Mouse (Mus musculus) forebrain, embryonic 11.5 days (tissue): ENCODE measurements at regions not wholly inside any gene's neighbourhood (a gene's known extent, or its start where the extent isn't known, plus 50 kb on each side); places are given as distances from the start of the nearest gene placed in this dataset.

Experiments
- ATAC-seq: fragments of 200-750 bp; cut with Nextera tagmentation; replicated peaks from 2 replicates; pipeline ENCODE4 v1.8.0; 2017; ENCODE audit warnings: moderate TSS enrichment; ENCODE audit not compliant: low FRiP score
- DNase-seq: peaks from one replicate; pipeline ENCODE4 v3.0.0-alpha.2; 2017; ENCODE audit warnings: low spot score
- H3K27ac ChIP-seq: fragments of 300-500 bp; sonication (generic); 2 replicates; pipeline ENCODE4 v1.5.1; 2014; ENCODE audit warnings: low read depth, low read length
- H3K27me3 ChIP-seq: fragments of 300-500 bp; sonication (generic); 2 replicates; pipeline ENCODE4 v1.6.1; 2014; ENCODE audit warnings: mild to moderate bottlenecking, low read length, mixed read lengths; ENCODE audit not compliant: control insufficient read depth, insufficient read depth
- H3K36me3 ChIP-seq: fragments of 300-500 bp; sonication (generic); 2 replicates; pipeline ENCODE4 v1.6.1; 2014; ENCODE audit warnings: mild to moderate bottlenecking, low read length, moderate library complexity, mixed read lengths; ENCODE audit not compliant: control insufficient read depth, insufficient read depth
- H3K4me1 ChIP-seq: fragments of 300-500 bp; sonication (generic); replicated peaks from 2 replicates; pipeline ENCODE4 v1.6.1; 2014; ENCODE audit warnings: low read length, mixed read lengths; ENCODE audit not compliant: control insufficient read depth, insufficient read depth
- H3K4me2 ChIP-seq: fragments of 300-500 bp; sonication (generic); 2 replicates; pipeline ENCODE4 v1.6.1; 2014; ENCODE audit warnings: low read depth, mild to moderate bottlenecking, low read length, moderate library complexity, mixed read lengths; ENCODE audit not compliant: severe bottlenecking
- H3K4me3 ChIP-seq: fragments of 300-500 bp; sonication (generic); 2 replicates; pipeline ENCODE4 v1.5.1; 2014; ENCODE audit warnings: low read depth, low read length
- H3K9ac ChIP-seq: fragments of 300-500 bp; sonication (generic); 2 replicates; pipeline ENCODE4 v1.6.1; 2014; ENCODE audit warnings: low read length
- H3K9me3 ChIP-seq: fragments of 300-500 bp; sonication (generic); 2 replicates; pipeline ENCODE4 v1.6.1; 2016; ENCODE audit warnings: low read length, mixed read lengths; ENCODE audit not compliant: control insufficient read depth
- WGBS: fragments of 180-500 bp; shearing (Covaris S2); extraction: QIAGEN DNeasy Blood & Tissue Kit; methylation state at CpG from one replicate; pipeline ENCODE4 v1.1.7; 2014; 5-methylcytosine and 5-hydroxymethylcytosine counted together

GRCm38 (mm10) chr1:183933845-183934244 lies 79.3 kb upstream of the Dusp10 start:
- Histone ChIP-seq H3K27ac (no peak overlapping the region), H3K36me3 (no peaks in the 10 kb centered on the region), H3K9me3 (no peaks in the 10 kb centered on the region), H3K4me3 (no peak overlapping the region), H3K4me2 (no peak overlapping the region), H3K27me3 (no peaks in the 10 kb centered on the region), H3K4me1 (no peaks in the 10 kb centered on the region), H3K9ac (no peak overlapping the region)
- 80% methylated on average over 2 of the region's 2 CpGs for WGBS
- no peak for DNase-seq
- ATAC-seq: no peak

DNA sequence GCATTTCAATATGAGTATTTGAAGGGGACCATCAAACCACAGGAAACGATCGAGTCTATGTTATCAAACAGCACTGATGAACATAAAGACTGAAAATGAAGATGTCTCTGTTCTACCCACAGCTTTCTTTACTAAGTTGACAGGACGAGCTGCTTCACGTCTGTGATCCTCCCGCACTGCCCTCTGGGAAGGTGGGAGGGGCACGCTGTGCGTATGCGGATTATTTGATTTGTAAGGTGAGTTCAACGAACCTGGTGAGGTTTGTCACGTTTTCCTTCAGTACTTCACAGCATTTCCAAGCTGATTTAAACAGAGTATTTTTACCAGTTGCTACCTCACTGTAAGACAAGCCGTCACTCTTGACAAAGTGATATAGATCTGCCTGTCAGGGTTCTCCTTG lies 75.9 kb upstream of the Dusp10 start:
- H3K9ac ChIP-seq: no peak overlapping the region
- no peak for ATAC-seq
- no peak overlapping the region for H3K27ac ChIP-seq
- H3K9me3 ChIP-seq: no peaks in the 10 kb centered on the region
- no peak for DNase-seq
- H3K36me3 ChIP-seq: no peaks in the 10 kb centered on the region
- WGBS: 93% methylated on average over 11 of the region's 11 CpGs
- H3K4me2 ChIP-seq: no peak overlapping the region
- H3K27me3 ChIP-seq: no peaks in the 10 kb centered on the region
- H3K4me1 ChIP-seq: no peaks in the 10 kb centered on the region
- no peak overlapping the region for H3K4me3 ChIP-seq

GRCm38 (mm10) chr1:183938361-183938760 lies 74.7 kb upstream of the Dusp10 start:
- no peak overlapping the region for H3K9ac ChIP-seq
- H3K4me1 ChIP-seq: no peaks in the 10 kb centered on the region
- 88% methylated on average over 6 of the region's 6 CpGs for WGBS
- H3K27me3 ChIP-seq: no peaks in the 10 kb centered on the region
- H3K27ac ChIP-seq: no peak overlapping the region
- H3K4me2 ChIP-seq: no peak overlapping the region
- DNase-seq: no peak
- no peaks in the 10 kb centered on the region for H3K36me3 ChIP-seq
- H3K9me3 ChIP-seq: no peaks in the 10 kb centered on the region
- H3K4me3 ChIP-seq: no peak overlapping the region
- ATAC-seq: no peak

GRCm38 (mm10) chr1:183940706-183941105 lies 72.4 kb upstream of the Dusp10 start:
- Histone ChIP-seq H3K27me3 (no peaks in the 10 kb centered on the region), H3K4me1 (no peaks in the 10 kb centered on the region), H3K9ac (no peak overlapping the region), H3K27ac (no peak overlapping the region), H3K4me2 (no peak overlapping the region), H3K9me3 (no peaks in the 10 kb centered on the region), H3K36me3 (no peaks in the 10 kb centered on the region), H3K4me3 (no peak overlapping the region)
- DNase-seq (no peak), ATAC-seq (no peak)
- WGBS: 86% methylated on average over 2 of the region's 2 CpGs

DNA sequence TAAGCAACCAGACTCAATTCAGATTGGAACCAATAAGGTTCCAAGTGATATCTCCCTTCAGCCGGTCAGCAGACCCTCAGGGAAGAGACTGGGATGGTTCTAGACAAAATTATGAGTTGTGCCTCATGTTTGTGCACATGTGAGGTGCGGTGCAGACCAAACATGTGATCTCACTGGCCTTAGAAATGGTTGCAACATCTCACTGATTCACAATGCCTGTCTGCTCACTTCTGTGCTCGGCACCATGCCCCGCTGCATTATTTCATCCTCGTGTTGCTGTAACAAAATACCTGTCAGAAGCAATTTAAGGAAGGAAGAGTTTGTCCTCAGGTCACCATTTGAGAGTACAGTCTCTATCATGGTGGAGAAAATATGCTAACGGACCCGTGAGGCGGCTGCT lies 66.9 kb upstream of the Dusp10 start:
- Histone ChIP-seq H3K4me2 (no peak overlapping the region), H3K36me3 (no peaks in the 10 kb centered on the region), H3K4me1 (no peaks in the 10 kb centered on the region), H3K27ac (no peak overlapping the region), H3K9me3 (no peaks in the 10 kb centered on the region), H3K27me3 (no peaks in the 10 kb centered on the region), H3K9ac (no peak overlapping the region), H3K4me3 (no peak overlapping the region)
- ATAC-seq: no peak
- WGBS: 93% methylated on average over 8 of the region's 8 CpGs
- no peak for DNase-seq

GRCm38 (mm10) chr1:183947066-183947465 lies 66.0 kb upstream of the Dusp10 start:
- H3K27me3 ChIP-seq: no peaks in the 10 kb centered on the region
- H3K9me3 ChIP-seq: no peaks in the 10 kb centered on the region
- H3K4me1 ChIP-seq: no peaks in the 10 kb centered on the region
- no peak for DNase-seq
- H3K36me3 ChIP-seq: no peaks in the 10 kb centered on the region
- no peak for ATAC-seq
- H3K27ac ChIP-seq: no peak overlapping the region
- no peak overlapping the region for H3K4me3 ChIP-seq
- 81% methylated on average over 5 of the region's 5 CpGs for WGBS
- no peak overlapping the region for H3K4me2 ChIP-seq
- H3K9ac ChIP-seq: no peak overlapping the region

GRCm38 (mm10) chr1:183949205-183949604 lies 63.9 kb upstream of the Dusp10 start:
- no peak overlapping the region for H3K4me2 ChIP-seq
- no peak overlapping the region for H3K4me3 ChIP-seq
- H3K4me1 ChIP-seq: no peaks in the 10 kb centered on the region
- 87% methylated on average over 4 of the region's 4 CpGs for WGBS
- H3K9ac ChIP-seq: no peak overlapping the region
- no peak overlapping the region for H3K27ac ChIP-seq
- no peaks in the 10 kb centered on the region for H3K27me3 ChIP-seq
- DNase-seq (no peak), ATAC-seq (no peak)
- H3K9me3 ChIP-seq: no peaks in the 10 kb centered on the region
- no peaks in the 10 kb centered on the region for H3K36me3 ChIP-seq

- H3K9ac ChIP-seq: no peak overlapping the region
- no peaks in the 10 kb centered on the region for H3K9me3 ChIP-seq
- ATAC-seq (no peak), DNase-seq (no peak)
- H3K27ac ChIP-seq: no peak overlapping the region
- 95% methylated on average over 2 of the region's 2 CpGs for WGBS
- no peaks in the 10 kb centered on the region for H3K36me3 ChIP-seq
- H3K4me2 ChIP-seq: no peak overlapping the region
- H3K27me3 ChIP-seq: no peaks in the 10 kb centered on the region
- no peaks in the 10 kb centered on the region for H3K4me1 ChIP-seq
- no peak overlapping the region for H3K4me3 ChIP-seq
Measured at GRCm38 (mm10) chr1:183954086-183954485, 59.0 kb upstream of the Dusp10 start.

- no peaks in the 10 kb centered on the region for H3K4me1 ChIP-seq
- WGBS: 83% methylated on average over 3 of the region's 3 CpGs
- H3K4me3 ChIP-seq: no peak overlapping the region
- no peaks in the 10 kb centered on the region for H3K36me3 ChIP-seq
- H3K9me3 ChIP-seq: no peaks in the 10 kb centered on the region
- H3K9ac ChIP-seq: no peak overlapping the region
- no peak overlapping the region for H3K4me2 ChIP-seq
- H3K27me3 ChIP-seq: no peaks in the 10 kb centered on the region
- ATAC-seq (no peak), DNase-seq (no peak)
- H3K27ac ChIP-seq: no peak overlapping the region
Measured at GRCm38 (mm10) chr1:183956391-183956790, 56.7 kb upstream of the Dusp10 start.
